Mouse (Mus musculus) hindbrain, embryonic 16.5 days (tissue): ENCODE measurements at regions not wholly inside any gene's neighbourhood (a gene's known extent, or its start where the extent isn't known, plus 50 kb on each side); places are given as distances from the start of the nearest gene placed in this dataset.

ENCODE experiments used
- ATAC-seq: fragments of 200-750 bp; cut with Nextera tagmentation; 2 replicates; pipeline ENCODE4 v1.8.0; 2017; ENCODE audit warnings: moderate TSS enrichment, moderate library complexity
- H3K27ac ChIP-seq: fragments of 300-500 bp; sonication (generic); 2 replicates; pipeline ENCODE4 v1.5.1; 2014; ENCODE audit warnings: low read depth, mild to moderate bottlenecking, control low read depth, low read length, moderate library complexity
- H3K27me3 ChIP-seq: fragments of 300-500 bp; sonication (generic); replicated peaks from 2 replicates; pipeline ENCODE4 v1.6.1; 2014; ENCODE audit warnings: low read length; ENCODE audit not compliant: control insufficient read depth, insufficient read depth
- H3K36me3 ChIP-seq: fragments of 300-500 bp; sonication (generic); 2 replicates; pipeline ENCODE4 v1.6.1; 2014; ENCODE audit warnings: mild to moderate bottlenecking, low read length, moderate library complexity, mixed read lengths; ENCODE audit not compliant: control insufficient read depth, insufficient read depth
- H3K4me1 ChIP-seq: fragments of 300-500 bp; sonication (generic); 2 replicates; pipeline ENCODE4 v1.6.1; 2014; ENCODE audit warnings: low read depth, low read length; ENCODE audit not compliant: control insufficient read depth, insufficient read depth
- H3K4me2 ChIP-seq: fragments of 300-500 bp; sonication (generic); 2 replicates; pipeline ENCODE4 v1.6.1; 2014; ENCODE audit warnings: mild to moderate bottlenecking, low read length, control low read depth, moderate library complexity
- H3K4me3 ChIP-seq: fragments of 300-500 bp; sonication (generic); 2 replicates; pipeline ENCODE4 v1.5.1; 2014; ENCODE audit warnings: mild to moderate bottlenecking, low read length, control low read depth, moderate library complexity
- H3K9ac ChIP-seq: fragments of 300-500 bp; sonication (generic); 2 replicates; pipeline ENCODE4 v1.6.1; 2014; ENCODE audit warnings: low read depth, mild to moderate bottlenecking, control low read depth, low read length, moderate library complexity
- H3K9me3 ChIP-seq: fragments of 300-500 bp; sonication (generic); 2 replicates; pipeline ENCODE4 v1.6.1; 2014; ENCODE audit warnings: mild to moderate bottlenecking, low read length, moderate library complexity; ENCODE audit not compliant: control insufficient read depth
- WGBS: fragments of 180-500 bp; shearing (Covaris S2); extraction: QIAGEN DNeasy Blood & Tissue Kit; methylation state at CpG from one replicate; pipeline ENCODE4 v1.1.7; 2014; 5-methylcytosine and 5-hydroxymethylcytosine counted together

DNA sequence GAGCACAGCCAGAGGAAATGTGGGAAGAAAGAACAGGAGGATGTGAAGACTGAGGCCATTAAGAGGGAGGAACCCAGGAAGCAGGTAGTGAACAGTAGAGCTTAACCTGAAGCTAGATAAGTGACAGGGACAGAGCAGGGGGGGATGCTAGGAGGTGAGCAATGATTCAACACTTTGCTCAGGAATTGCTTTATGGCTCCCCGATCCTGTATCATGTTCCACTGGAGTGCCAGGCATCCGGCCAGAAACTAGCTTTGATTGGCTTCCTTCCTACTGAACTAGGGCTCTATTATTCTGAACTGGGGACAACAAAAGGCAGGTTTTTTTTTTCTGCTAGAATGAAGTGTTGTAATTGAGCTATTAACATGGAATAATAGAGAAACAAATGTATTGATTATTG, 493.1 kb upstream of the Fat3 start:
- ATAC-seq = no peak
- no peak overlapping the region for H3K9ac ChIP-seq
- no peaks in the 10 kb centered on the region for H3K36me3 ChIP-seq
- 62% methylated on average over 2 of the region's 2 CpGs for WGBS
- H3K4me3 ChIP-seq = no peak overlapping the region
- no peak overlapping the region for H3K27ac ChIP-seq
- no peaks in the 10 kb centered on the region for H3K9me3 ChIP-seq
- H3K4me1 ChIP-seq = no peaks in the 10 kb centered on the region
- H3K27me3 ChIP-seq = no peaks in the 10 kb centered on the region
- H3K4me2 ChIP-seq = no peak overlapping the region

DNA sequence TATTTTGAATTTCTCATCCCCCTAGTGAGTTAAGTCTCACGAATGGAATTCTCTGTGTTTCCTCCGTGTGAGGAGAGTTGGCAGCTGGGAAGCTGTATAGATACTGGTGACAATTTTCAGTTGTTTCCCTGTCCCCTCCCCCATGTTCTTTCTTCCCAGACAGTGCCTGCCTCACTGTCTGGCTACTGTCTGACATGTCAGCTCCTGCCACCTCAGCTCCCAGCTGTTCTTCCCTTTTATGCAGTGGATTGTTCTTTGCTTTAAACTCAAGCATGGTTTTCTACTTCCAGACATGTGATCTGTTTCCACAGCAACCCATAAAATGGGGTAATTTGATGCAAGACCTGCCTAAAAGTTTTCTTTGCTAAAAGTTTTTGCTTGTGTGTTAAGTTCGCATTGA, 487.0 kb upstream of the Fat3 start:
- Histone ChIP-seq H3K9me3 (no peaks in the 10 kb centered on the region), H3K4me1 (no peaks in the 10 kb centered on the region), H3K27me3 (no peaks in the 10 kb centered on the region), H3K36me3 (no peaks in the 10 kb centered on the region), H3K4me2 (no peak overlapping the region), H3K4me3 (no peak overlapping the region), H3K27ac (no peak overlapping the region), H3K9ac (no peak overlapping the region)
- no peak for ATAC-seq
- WGBS = 39% methylated on average over 3 of the region's 3 CpGs

DNA sequence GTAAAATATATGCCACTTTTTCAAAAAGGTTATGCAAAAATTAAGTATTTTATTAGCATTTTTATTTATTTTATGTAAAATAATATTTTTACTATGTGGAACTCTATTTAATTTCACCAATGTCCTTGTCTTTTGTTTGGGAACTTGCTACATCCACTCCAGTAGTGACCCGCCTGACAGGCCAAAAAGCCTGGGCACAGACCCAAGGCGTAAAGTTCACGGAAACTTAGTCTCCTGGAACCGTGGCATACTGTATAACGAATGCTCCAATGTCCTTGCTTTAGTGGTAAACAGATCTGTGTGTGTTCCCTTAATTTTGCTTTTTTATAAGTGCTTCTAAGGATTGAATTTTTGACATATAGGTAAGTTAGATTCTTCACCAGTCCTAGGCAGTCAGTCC, 476.2 kb upstream of the Fat3 start:
- Histone ChIP-seq H3K9me3 (no peaks in the 10 kb centered on the region), H3K9ac (no peak overlapping the region), H3K4me1 (no peaks in the 10 kb centered on the region), H3K27ac (no peak overlapping the region), H3K27me3 (no peaks in the 10 kb centered on the region), H3K4me2 (no peak overlapping the region), H3K4me3 (no peak overlapping the region), H3K36me3 (no peaks in the 10 kb centered on the region)
- WGBS = 88% methylated on average over 5 of the region's 5 CpGs
- ATAC-seq = no peak

DNA sequence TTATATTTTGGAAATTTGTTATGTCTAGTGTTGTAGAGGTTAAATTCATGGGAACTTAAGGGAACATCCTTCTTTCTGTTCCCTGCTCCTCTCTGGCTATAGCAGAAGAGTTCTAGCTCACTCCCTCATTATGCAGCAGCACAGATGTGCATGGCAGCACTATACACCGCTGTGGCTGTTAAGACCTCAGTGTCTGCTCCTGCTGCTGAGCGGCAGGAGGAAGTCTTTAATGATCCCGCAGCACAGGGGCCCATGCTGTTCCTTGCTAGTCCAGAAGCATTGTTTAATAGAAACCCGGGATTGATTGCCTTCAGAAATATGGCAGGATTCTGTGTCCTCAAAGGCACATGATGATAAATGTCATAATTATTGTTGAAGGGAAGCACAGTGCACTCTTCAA, 469.3 kb upstream of the Fat3 start:
- no peaks in the 10 kb centered on the region for H3K9me3 ChIP-seq
- no peaks in the 10 kb centered on the region for H3K27me3 ChIP-seq
- no peak overlapping the region for H3K4me2 ChIP-seq
- no peak overlapping the region for H3K9ac ChIP-seq
- H3K36me3 ChIP-seq = no peaks in the 10 kb centered on the region
- H3K27ac ChIP-seq = no peak overlapping the region
- WGBS = 27% methylated on average over 4 of the region's 4 CpGs
- ATAC-seq = peak; percentile 54; the same call in 1 of the 2 replicates
- H3K4me3 ChIP-seq = no peak overlapping the region
- H3K4me1 ChIP-seq = no peaks in the 10 kb centered on the region

DNA sequence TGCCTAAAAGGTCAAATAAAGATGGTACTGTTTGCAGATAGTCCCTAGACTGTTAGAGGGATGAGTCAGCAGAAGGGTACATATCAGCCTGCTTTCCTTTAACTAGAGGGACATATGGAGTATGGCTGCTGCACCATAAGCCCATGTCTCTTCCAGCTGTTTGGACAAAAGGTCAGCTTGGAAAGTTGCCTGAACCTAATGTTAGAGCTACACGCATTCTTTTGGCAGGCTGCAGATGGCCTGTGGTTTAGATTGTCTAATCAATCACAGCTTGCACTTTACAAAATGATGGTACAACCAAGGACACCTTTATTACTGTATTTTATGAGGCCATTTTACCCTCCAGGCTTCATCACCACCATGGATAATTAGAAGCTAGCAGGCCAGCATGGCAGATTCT, 432.5 kb upstream of the Fat3 start:
- Histone ChIP-seq H3K9me3 (no peaks in the 10 kb centered on the region), H3K27me3 (no peaks in the 10 kb centered on the region), H3K4me3 (no peak overlapping the region), H3K4me2 (no peak overlapping the region), H3K9ac (no peak overlapping the region), H3K36me3 (no peaks in the 10 kb centered on the region), H3K4me1 (no peaks in the 10 kb centered on the region), H3K27ac (no peak overlapping the region)
- 48% methylated on average over 1 of the region's 1 CpGs for WGBS
- peak; percentile 56; the same call in 1 of the 2 replicates for ATAC-seq

DNA sequence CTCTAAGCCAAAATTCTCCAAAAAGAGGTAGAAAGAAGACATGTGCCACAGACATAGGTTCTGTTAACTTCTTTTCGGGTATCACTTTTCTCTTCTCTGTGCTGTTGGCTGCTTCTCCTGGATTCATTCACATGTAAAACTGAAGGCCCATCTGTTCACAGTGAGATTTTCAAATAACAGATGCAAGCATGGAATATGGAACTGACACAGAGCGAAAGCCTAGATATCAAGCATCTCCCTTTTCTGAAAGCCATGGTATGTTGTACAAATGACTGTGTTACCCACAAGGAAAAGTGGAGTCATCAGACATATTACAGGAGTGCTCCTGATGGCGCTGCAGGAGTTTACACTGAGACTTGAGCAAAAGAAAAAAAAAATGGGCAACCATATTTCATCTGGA, 430.5 kb upstream of the Fat3 start:
- H3K36me3 ChIP-seq = no peaks in the 10 kb centered on the region
- 86% methylated on average over 3 of the region's 3 CpGs for WGBS
- no peaks in the 10 kb centered on the region for H3K9me3 ChIP-seq

DNA sequence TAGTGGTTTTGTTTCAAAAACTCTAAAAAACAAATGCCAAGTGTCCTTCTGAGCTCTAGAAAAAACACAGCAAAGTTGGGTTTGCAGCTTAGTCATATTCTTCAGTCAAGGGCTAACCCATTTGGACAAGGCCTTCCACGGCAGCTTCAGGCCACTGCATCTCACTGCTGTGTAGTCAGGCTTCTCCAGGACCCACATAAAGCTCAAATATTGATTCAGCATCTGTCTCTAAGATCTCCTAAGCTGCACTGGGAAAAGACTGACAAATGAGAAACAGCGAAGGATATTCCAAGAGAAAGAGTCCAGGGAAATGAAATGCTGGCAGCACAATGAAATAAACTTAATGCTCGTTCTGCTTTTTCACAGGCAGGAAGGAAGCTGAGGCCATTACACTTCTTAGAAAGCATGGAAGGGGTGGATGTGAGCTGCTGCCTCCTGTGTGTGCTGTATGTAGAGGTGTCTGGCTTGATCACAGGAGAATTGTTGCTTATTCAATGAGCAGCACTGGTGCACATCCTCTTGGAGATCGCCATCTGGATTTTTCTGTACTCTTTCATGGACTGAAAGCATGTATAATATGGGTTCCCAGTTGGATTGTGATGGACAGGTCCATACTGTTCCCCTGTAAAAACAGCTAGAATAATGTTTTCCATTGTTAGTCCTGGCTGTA, 425.4 kb upstream of the Fat3 start:
- Histone ChIP-seq H3K4me3 (no peak overlapping the region), H3K4me1 (no peaks in the 10 kb centered on the region), H3K9ac (no peak overlapping the region), H3K9me3 (no peaks in the 10 kb centered on the region), H3K36me3 (no peaks in the 10 kb centered on the region), H3K4me2 (no peak overlapping the region), H3K27me3 (no peaks in the 10 kb centered on the region), H3K27ac (no peak overlapping the region)
- ATAC-seq = no peak
- WGBS = 74% methylated on average over 4 of the region's 4 CpGs

More for the DNA sequence above, 430.5 kb upstream of the Fat3 start:
- H3K4me1 ChIP-seq = no peaks in the 10 kb centered on the region
- no peak overlapping the region for H3K4me2 ChIP-seq
- H3K4me3 ChIP-seq = no peak overlapping the region
- H3K27ac ChIP-seq = no peak overlapping the region
- H3K27me3 ChIP-seq = no peaks in the 10 kb centered on the region
- no peak for ATAC-seq
- no peak overlapping the region for H3K9ac ChIP-seq

DNA sequence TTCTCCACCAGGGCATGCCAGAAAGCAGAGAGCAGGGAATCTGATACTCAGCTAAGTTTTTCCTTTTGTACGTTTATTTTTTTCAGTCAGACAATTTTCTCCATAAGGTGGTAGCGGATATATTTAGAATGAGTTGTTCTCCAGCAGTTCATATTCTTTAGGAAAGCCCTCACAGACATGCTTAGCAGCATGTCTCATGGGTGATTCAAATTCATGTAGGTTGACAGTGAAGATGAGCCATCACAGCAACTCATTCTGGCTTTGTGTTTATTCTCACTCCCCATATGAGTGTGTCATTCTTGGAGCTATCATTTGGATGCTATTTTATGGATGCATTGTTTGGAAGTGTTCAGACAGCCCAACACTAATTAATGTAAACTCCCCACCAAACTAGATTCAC, 424.2 kb upstream of the Fat3 start:
- H3K9me3 ChIP-seq = no peaks in the 10 kb centered on the region
- H3K4me3 ChIP-seq = no peak overlapping the region
- no peaks in the 10 kb centered on the region for H3K27me3 ChIP-seq
- 79% methylated on average over 2 of the region's 2 CpGs for WGBS
- H3K4me2 ChIP-seq = no peak overlapping the region
- H3K36me3 ChIP-seq = no peaks in the 10 kb centered on the region
- ATAC-seq = no peak
- no peak overlapping the region for H3K27ac ChIP-seq
- H3K4me1 ChIP-seq = no peaks in the 10 kb centered on the region
- no peak overlapping the region for H3K9ac ChIP-seq

DNA sequence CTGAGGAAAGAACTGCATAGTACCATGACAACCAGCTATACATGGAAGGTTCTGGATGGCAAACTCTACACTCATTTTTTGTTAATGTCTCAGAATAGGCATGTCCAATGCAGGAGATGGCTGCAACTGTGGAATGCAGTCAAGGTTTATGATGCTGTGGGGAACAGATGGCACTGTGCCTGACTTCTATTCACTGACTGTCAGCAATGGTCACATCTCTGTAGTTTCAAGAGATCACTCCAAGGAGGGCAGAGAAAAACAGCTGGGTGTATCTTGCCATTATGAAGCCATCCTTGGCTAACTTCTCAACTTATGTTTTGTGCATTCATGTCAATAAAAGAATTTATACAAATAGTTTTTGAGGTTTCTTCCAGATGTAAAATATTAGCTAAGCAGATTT, 405.1 kb upstream of the Fat3 start:
- Histone ChIP-seq H3K4me2 (no peak overlapping the region), H3K4me3 (no peak overlapping the region), H3K27ac (no peak overlapping the region), H3K36me3 (no peaks in the 10 kb centered on the region), H3K27me3 (no peaks in the 10 kb centered on the region), H3K9ac (no peak overlapping the region), H3K4me1 (no peaks in the 10 kb centered on the region), H3K9me3 (no peaks in the 10 kb centered on the region)
- no peak for ATAC-seq

DNA sequence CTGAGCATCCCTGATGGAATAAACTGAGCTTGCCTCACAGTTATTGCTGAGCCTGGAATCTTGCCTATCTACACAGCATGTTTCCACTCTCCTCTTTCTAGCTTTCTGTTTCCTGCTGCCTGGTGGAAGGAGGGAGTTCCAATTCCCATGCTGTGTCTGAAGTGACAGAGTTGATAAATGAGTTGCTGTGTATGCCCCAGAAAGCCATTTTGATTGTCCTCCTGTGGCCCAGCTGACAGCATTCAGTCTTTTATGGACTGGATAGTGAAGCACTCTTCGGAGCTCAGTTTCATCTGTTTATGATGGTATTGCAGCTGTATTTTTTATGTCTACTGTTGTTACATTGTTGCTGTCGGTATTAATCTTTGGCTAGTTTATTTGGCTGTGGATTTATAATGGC, 398.0 kb upstream of the Fat3 start:
- no peaks in the 10 kb centered on the region for H3K36me3 ChIP-seq
- H3K4me1 ChIP-seq = no peaks in the 10 kb centered on the region
- H3K4me2 ChIP-seq = no peak overlapping the region
- ATAC-seq = no peak
- 67% methylated on average over 2 of the region's 2 CpGs for WGBS
- no peak overlapping the region for H3K27ac ChIP-seq
- no peaks in the 10 kb centered on the region for H3K27me3 ChIP-seq
- no peaks in the 10 kb centered on the region for H3K9me3 ChIP-seq
- H3K9ac ChIP-seq = no peak overlapping the region
- H3K4me3 ChIP-seq = no peak overlapping the region
